Mouse (Mus musculus) heart, postnatal 0 days (tissue): ENCODE data around the gene Ms4a4d.

Source experiments
- CTCF ChIP-seq: IDR thresholded peaks from 2 replicates; pipeline ENCODE4 v1.5.1; 2016; ENCODE audit warnings: antibody characterized with exemption, control low read depth, low read depth
- EP300 ChIP-seq: IDR thresholded peaks from 2 replicates; pipeline ENCODE4 v1.6.1; 2016; ENCODE audit warnings: antibody characterized with exemption, low read depth

DNA sequence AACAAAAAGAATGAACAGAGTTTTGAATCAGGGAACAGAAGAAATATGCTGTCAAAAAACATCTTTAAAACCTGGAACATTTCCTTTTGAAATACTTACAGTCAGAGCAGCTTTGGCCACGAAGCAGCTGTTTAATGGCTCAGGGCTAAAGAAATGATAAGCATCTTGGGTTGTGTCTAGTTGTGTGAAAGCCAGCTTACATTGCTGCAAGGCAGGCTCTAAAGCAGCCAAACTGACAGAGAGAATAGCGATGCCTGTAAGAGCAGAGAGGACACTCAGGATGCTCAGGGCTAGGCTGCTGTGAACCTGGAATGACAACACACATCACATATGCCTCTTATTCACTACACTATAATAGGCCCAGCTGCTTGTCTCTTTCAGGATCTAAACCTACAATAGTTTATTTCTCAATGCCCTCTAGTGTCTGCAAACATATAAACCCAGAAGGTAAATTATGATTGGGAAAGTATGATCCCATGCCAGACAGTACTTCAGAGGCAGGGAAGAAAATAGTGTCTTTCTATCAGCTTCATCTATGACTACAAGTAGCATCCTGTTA lies 53.4 kb downstream of the Ms4a4d start:
- no peak for TF ChIP-seq CTCF
- TF ChIP-seq EP300 = no peak
